Mouse (Mus musculus) forebrain, embryonic 10.5 days (tissue): ENCODE data around the gene Sun2. TPM values are rescaled to one million over a fixed set of nuclear protein-coding genes. Genes with fewer than 3 reads are reported as not detected.

Experiments used
- DNase-seq: peaks from one replicate; pipeline ENCODE4 v3.0.0-alpha.2; 2017; ENCODE audit warnings: low spot score; ENCODE audit errors: extremely low spot score
- H3K27ac ChIP-seq: fragments of 300-500 bp; sonication (generic); 2 replicates; pipeline ENCODE4 v1.5.1; 2016; ENCODE audit warnings: mild to moderate bottlenecking
- H3K27me3 ChIP-seq: fragments of 300-500 bp; sonication (generic); 2 replicates; pipeline ENCODE4 v1.6.1; 2016; ENCODE audit warnings: mild to moderate bottlenecking; ENCODE audit not compliant: poor library complexity, severe bottlenecking
- H3K36me3 ChIP-seq: fragments of 300-500 bp; sonication (generic); replicated peaks from 2 replicates; pipeline ENCODE4 v1.6.1; 2016; ENCODE audit warnings: mild to moderate bottlenecking, moderate library complexity
- H3K4me1 ChIP-seq: fragments of 300-500 bp; sonication (generic); 2 replicates; pipeline ENCODE4 v1.6.1; 2016
- H3K4me3 ChIP-seq: fragments of 300-500 bp; sonication (generic); 2 replicates; pipeline ENCODE4 v1.5.1; 2016; ENCODE audit warnings: mild to moderate bottlenecking, moderate library complexity
- H3K9me3 ChIP-seq: fragments of 300-500 bp; sonication (generic); 2 replicates; pipeline ENCODE4 v1.6.1; 2016; ENCODE audit warnings: mild to moderate bottlenecking, moderate library complexity
- WGBS: fragments of 180-500 bp; shearing (Covaris S2); methylation state at CpG from one replicate; pipeline ENCODE4 v1.1.7; 2016; 5-methylcytosine and 5-hydroxymethylcytosine counted together
- polyA plus RNA-seq: library from polyadenylated mRNA; unstranded; fragments of >200 nt; fragmentation: Nextera tagmentation; extraction: Ambion mirVana; gene quantifications from 2 replicates; pipeline ENCODE4 v1.2.1, GENCODE M21; 2016

Gene Sun2
- polyA plus RNA-seq, 1 experiment from 2014 or later: 3.4 TPM

- H3K36me3 ChIP-seq: no peaks in the 10 kb centered on the region
- H3K27ac ChIP-seq: 0 out of 2 replicates have a peak overlapping the region, but pooled peaks have one; percentile 20
- peaks cover 28% of the 10 kb centered on the region for H3K4me1 ChIP-seq
- no peak overlapping the region for H3K4me3 ChIP-seq
- WGBS: 21% methylated on average over 11 of the region's 11 CpGs
- H3K9me3 ChIP-seq: no peaks in the 10 kb centered on the region
- H3K27me3 ChIP-seq: no peaks in the 10 kb centered on the region
- peak; percentile 79 for DNase-seq
These were observed 10.5 kb upstream of the Sun2 start for GRCm38 (mm10) chr15:79752742-79753419.

- DNase-seq: no peak
- Histone ChIP-seq H3K27ac (no peak overlapping the region), H3K27me3 (no peaks in the 10 kb centered on the region), H3K36me3 (no peaks in the 10 kb centered on the region), H3K4me3 (no peak overlapping the region), H3K9me3 (no peaks in the 10 kb centered on the region), H3K4me1 (peaks cover 24% of the 10 kb centered on the region)
- 84% methylated on average over 17 of the region's 17 CpGs for WGBS
These were observed 9.4 kb upstream of the Sun2 start for GRCm38 (mm10) chr15:79751772-79752171.

- Histone ChIP-seq H3K4me1 (peaks cover 14% of the 10 kb centered on the region), H3K27ac (no peak overlapping the region), H3K4me3 (no peak overlapping the region), H3K9me3 (no peaks in the 10 kb centered on the region), H3K36me3 (no peaks in the 10 kb centered on the region), H3K27me3 (no peaks in the 10 kb centered on the region)
- 92% methylated on average over 8 of the region's 8 CpGs for WGBS
- no peak for DNase-seq
These were observed 7.9 kb upstream of the Sun2 start for GRCm38 (mm10) chr15:79750266-79750665.

- Histone ChIP-seq H3K27me3 (no peaks in the 10 kb centered on the region), H3K36me3 (no peaks in the 10 kb centered on the region), H3K4me3 (no peak overlapping the region), H3K4me1 (peaks cover 14% of the 10 kb centered on the region), H3K27ac (no peak overlapping the region), H3K9me3 (no peaks in the 10 kb centered on the region)
- no peak for DNase-seq
- 92% methylated on average over 7 of the region's 7 CpGs for WGBS
These were observed 6.8 kb upstream of the Sun2 start for GRCm38 (mm10) chr15:79749162-79749561.

- no peaks in the 10 kb centered on the region for H3K36me3 ChIP-seq
- no peaks in the 10 kb centered on the region for H3K27me3 ChIP-seq
- H3K27ac ChIP-seq: no peak overlapping the region; the same call in 1 of the 2 replicates
- DNase-seq: peak; percentile 60
- H3K9me3 ChIP-seq: no peaks in the 10 kb centered on the region
- 61% methylated on average over 11 of the region's 11 CpGs for WGBS
- peaks cover 11% of the 10 kb centered on the region for H3K4me1 ChIP-seq
- no peak overlapping the region for H3K4me3 ChIP-seq
These were observed 5.7 kb upstream of the Sun2 start for GRCm38 (mm10) chr15:79747998-79748397.

GRCm38 (mm10) chr15:79745883-79746282 is 3.5 kb upstream of the Sun2 start:
- H3K27me3 ChIP-seq: 0 out of 2 replicates have a peak, but pooled peaks cover 3% of the 10 kb centered on the region
- WGBS: 91% methylated on average over 5 of the region's 5 CpGs
- H3K27ac ChIP-seq: no peak overlapping the region
- H3K4me3 ChIP-seq: no peak overlapping the region
- H3K4me1 ChIP-seq: peaks cover 24% of the 10 kb centered on the region
- no peaks in the 10 kb centered on the region for H3K9me3 ChIP-seq
- DNase-seq: no peak
- H3K36me3 ChIP-seq: no peaks in the 10 kb centered on the region

GRCm38 (mm10) chr15:79745312-79745711 is 3.0 kb upstream of the Sun2 start:
- 90% methylated on average over 10 of the region's 10 CpGs for WGBS
- no peak for DNase-seq
- Histone ChIP-seq H3K27ac (no peak overlapping the region), H3K9me3 (no peaks in the 10 kb centered on the region), H3K36me3 (no peaks in the 10 kb centered on the region), H3K4me1 (peaks cover 29% of the 10 kb centered on the region), H3K27me3 (0 out of 2 replicates have a peak, but pooled peaks cover 3% of the 10 kb centered on the region), H3K4me3 (no peak overlapping the region)

- peaks cover 34% of the 10 kb centered on the region for H3K4me1 ChIP-seq
- DNase-seq: no peak
- no peaks in the 10 kb centered on the region for H3K9me3 ChIP-seq
- H3K4me3 ChIP-seq: no peak overlapping the region
- 82% methylated on average over 8 of the region's 8 CpGs for WGBS
- H3K36me3 ChIP-seq: 0 out of 2 replicates have a peak, but pooled peaks cover under 1% of the 10 kb centered on the region
- H3K27ac ChIP-seq: no peak overlapping the region
- H3K27me3 ChIP-seq: 0 out of 2 replicates have a peak, but pooled peaks cover 3% of the 10 kb centered on the region
These were observed 2.4 kb upstream of the Sun2 start for GRCm38 (mm10) chr15:79744742-79745141.

GRCm38 (mm10) chr15:79744001-79744400 is 1.7 kb upstream of the Sun2 start:
- WGBS: 94% methylated on average over 11 of the region's 11 CpGs
- no peak overlapping the region for H3K4me3 ChIP-seq
- peaks cover 8% of the 10 kb centered on the region for H3K36me3 ChIP-seq
- peaks cover 38% of the 10 kb centered on the region for H3K4me1 ChIP-seq
- no peak overlapping the region for H3K27ac ChIP-seq
- DNase-seq: no peak
- H3K9me3 ChIP-seq: no peaks in the 10 kb centered on the region
- H3K27me3 ChIP-seq: 0 out of 2 replicates have a peak, but pooled peaks cover 3% of the 10 kb centered on the region

GRCm38 (mm10) chr15:79742706-79743023 is 329 bp upstream of the Sun2 start:
- Histone ChIP-seq H3K4me1 (peaks cover 33% of the 10 kb centered on the region), H3K27ac (peak overlapping the region; percentile 94), H3K4me3 (peak overlapping the region; percentile 96), H3K36me3 (peaks cover 21% of the 10 kb centered on the region), H3K9me3 (no peaks in the 10 kb centered on the region), H3K27me3 (0 out of 2 replicates have a peak, but pooled peaks cover 3% of the 10 kb centered on the region)
- no peak for DNase-seq
- under 1% methylated on average over 23 of the region's 23 CpGs for WGBS

GRCm38 (mm10) chr15:79741173-79741858 is 1.0 kb downstream of the Sun2 start:
- H3K27ac ChIP-seq: peak overlapping the region; percentile 94
- peaks cover 35% of the 10 kb centered on the region for H3K36me3 ChIP-seq
- H3K4me1 ChIP-seq: peaks cover 33% of the 10 kb centered on the region
- no peaks in the 10 kb centered on the region for H3K9me3 ChIP-seq
- H3K4me3 ChIP-seq: peak overlapping the region; percentile 96
- WGBS: 49% methylated on average over 14 of the region's 14 CpGs
- DNase-seq: no peak
- H3K27me3 ChIP-seq: 0 out of 2 replicates have a peak, but pooled peaks cover 3% of the 10 kb centered on the region

GRCm38 (mm10) chr15:79740739-79741138 is 1.6 kb downstream of the Sun2 start:
- WGBS: 85% methylated on average over 3 of the region's 3 CpGs
- H3K36me3 ChIP-seq: peaks cover 38% of the 10 kb centered on the region
- peaks cover 35% of the 10 kb centered on the region for H3K4me1 ChIP-seq
- H3K9me3 ChIP-seq: no peaks in the 10 kb centered on the region
- H3K4me3 ChIP-seq: peak overlapping the region; percentile 96
- 0 out of 2 replicates have a peak, but pooled peaks cover 3% of the 10 kb centered on the region for H3K27me3 ChIP-seq
- no peak for DNase-seq
- H3K27ac ChIP-seq: no peak overlapping the region

GRCm38 (mm10) chr15:79734311-79734710 is 8.0 kb downstream of the Sun2 start:
- H3K27ac ChIP-seq: no peak overlapping the region

More at GRCm38 (mm10) chr15:79734311-79734710, 8.0 kb downstream of the Sun2 start:
- 85% methylated on average over 8 of the region's 8 CpGs for WGBS
- Histone ChIP-seq H3K36me3 (peaks cover 84% of the 10 kb centered on the region), H3K4me1 (peaks cover 9% of the 10 kb centered on the region), H3K4me3 (no peak overlapping the region), H3K27me3 (no peaks in the 10 kb centered on the region), H3K9me3 (no peaks in the 10 kb centered on the region)
- DNase-seq: no peak
